Mouse (Mus musculus): ENCODE data around the gene Oas3.

DNA sequence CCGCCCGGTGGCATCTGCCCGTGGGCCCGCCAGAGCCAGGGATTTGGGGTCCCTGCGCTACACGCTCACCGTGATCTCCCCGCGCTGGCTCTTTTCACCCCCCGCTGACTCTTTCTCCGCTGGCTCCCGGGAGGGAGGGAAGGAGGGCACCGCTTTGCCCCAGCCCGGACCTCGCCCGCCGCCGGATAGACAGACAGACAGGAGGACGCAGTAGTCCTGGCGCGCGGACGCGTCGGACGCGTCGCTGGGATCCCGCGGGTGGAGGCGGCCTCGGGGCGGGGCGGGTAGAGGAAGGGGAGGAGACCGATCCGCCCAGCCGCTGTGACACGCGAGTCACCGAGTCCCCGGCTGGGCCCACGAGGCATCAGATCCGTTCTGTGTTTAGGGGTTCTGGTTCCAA lies 66.0 kb downstream of the Oas3 start:
- TF ChIP-seq TAL1 (IDR thresholded peaks at IDR 0.05; ENCODE audit: low read length) (no peak), GATA1 (IDR thresholded peaks at IDR 0.05; ENCODE audit: low read length) (no peak)
